Mouse (Mus musculus) E14TG2a.4 (cell line): ENCODE data around the gene Gm38394.
"Not testable (repeated sequence)": the region's sequence is repeated elsewhere in the genome, so short reads cannot be mapped to it uniquely, and the experiment has no call there.

Experiments used
- H3K27me3 ChIP-seq: 2 replicates; pipeline ENCODE4 v1.6.1; 2014; ENCODE audit warnings: low read length, control low read depth; ENCODE audit not compliant: insufficient read depth
- H3K36me3 ChIP-seq: 2 replicates; pipeline ENCODE4 v1.6.1; 2014; ENCODE audit warnings: low read length, control low read depth; ENCODE audit not compliant: insufficient read depth
- H3K4me1 ChIP-seq: replicated peaks from 2 replicates; pipeline ENCODE4 v1.6.1; 2014; ENCODE audit warnings: low read depth, low read length, control low read depth
- H3K4me3 ChIP-seq: replicated peaks from 2 replicates; pipeline ENCODE4 v1.5.1; 2014; ENCODE audit warnings: mild to moderate bottlenecking, low read length
- H3K9me3 ChIP-seq: 2 replicates; pipeline ENCODE4 v1.6.1; 2014; ENCODE audit warnings: low read length, control low read depth
- CTCF ChIP-seq: conservative IDR thresholded peaks from 2 replicates; pipeline ENCODE4 v1.5.1; 2014; ENCODE audit warnings: low read length
- NANOG ChIP-seq: IDR thresholded peaks from 2 replicates; pipeline ENCODE4 v1.6.1; 2014; ENCODE audit warnings: borderline replicate concordance, low read length, mixed read lengths
- POU5F1 ChIP-seq: IDR thresholded peaks from 2 replicates; pipeline ENCODE4 v1.6.1; 2014; ENCODE audit warnings: low read length, borderline replicate concordance

Gene Gm38394

GRCm38 (mm10) chr1:133670190-133670589 is 9.1 kb upstream of the Gm38394 start:
- Histone ChIP-seq H3K36me3 (peaks cover 18% of the 10 kb centered on the region), H3K4me3 (peak overlapping the region; percentile 80), H3K9me3 (no peaks in the 10 kb centered on the region), H3K27me3 (no peaks in the 10 kb centered on the region), H3K4me1 (peaks cover 50% of the 10 kb centered on the region)
- TF ChIP-seq CTCF = no peak
- TF ChIP-seq POU5F1 = no peak
- no peak for TF ChIP-seq NANOG

DNA sequence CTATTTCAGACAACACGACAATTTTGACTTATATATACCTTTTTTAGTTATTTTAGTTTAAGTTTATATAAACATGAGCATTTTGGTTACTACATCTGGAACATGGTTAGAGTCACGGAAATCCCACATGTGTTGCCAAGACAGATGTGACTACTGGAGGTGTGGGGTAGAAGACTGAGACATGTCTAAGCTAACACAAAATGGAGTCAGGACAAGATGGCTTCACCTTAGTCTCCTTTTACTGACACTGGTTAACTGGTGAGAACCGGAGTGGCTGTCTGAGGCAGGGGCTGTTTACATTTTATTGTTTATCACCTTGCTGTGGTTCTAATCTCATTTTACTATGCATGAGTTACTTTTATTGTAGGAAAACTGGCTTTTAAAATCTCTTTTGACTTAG is 7.5 kb upstream of the Gm38394 start:
- H3K4me1 ChIP-seq = peaks cover 54% of the 10 kb centered on the region
- H3K4me3 ChIP-seq = peak overlapping the region; percentile 80
- peaks cover 7% of the 10 kb centered on the region for H3K36me3 ChIP-seq
- H3K27me3 ChIP-seq = no peaks in the 10 kb centered on the region
- TF ChIP-seq NANOG = no peak
- TF ChIP-seq CTCF = no peak
- no peak for TF ChIP-seq POU5F1
- H3K9me3 ChIP-seq = no peaks in the 10 kb centered on the region

DNA sequence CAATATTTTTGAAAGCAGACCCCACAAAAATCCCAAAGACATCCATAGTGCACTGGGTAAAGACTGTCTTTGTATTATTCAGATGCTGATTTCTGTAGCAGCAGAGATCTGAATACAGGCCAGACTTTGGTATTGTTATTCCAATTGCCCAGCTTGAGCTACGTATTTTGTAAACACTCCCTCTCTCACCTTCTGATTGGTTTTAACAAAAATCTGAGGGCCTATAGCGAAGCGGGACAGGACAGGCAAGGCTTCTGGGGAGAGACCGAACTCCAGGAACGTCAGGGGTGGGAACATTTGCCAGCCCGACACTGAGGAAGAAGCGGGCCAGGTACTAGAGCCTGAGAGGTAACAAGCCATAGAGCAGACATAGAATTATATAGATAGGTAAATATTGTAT is 6.6 kb upstream of the Gm38394 start:
- TF ChIP-seq POU5F1 = peak; percentile 93
- TF ChIP-seq CTCF = no peak
- TF ChIP-seq NANOG = peak; percentile 69
- peaks cover 63% of the 10 kb centered on the region for H3K4me1 ChIP-seq
- H3K27me3 ChIP-seq = no peaks in the 10 kb centered on the region
- H3K9me3 ChIP-seq = no peaks in the 10 kb centered on the region
- H3K36me3 ChIP-seq = peaks cover 7% of the 10 kb centered on the region
- peak overlapping the region; percentile 80 for H3K4me3 ChIP-seq

- not testable (repeated sequence) for H3K27me3 ChIP-seq, H3K9me3 ChIP-seq, H3K36me3 ChIP-seq
- H3K4me1 ChIP-seq = peaks cover 56% of the 10 kb centered on the region
- H3K4me3 ChIP-seq = peak overlapping the region; percentile 82
Observed at GRCm38 (mm10) chr1:133665713-133666112, 4.6 kb upstream of the Gm38394 start.

- TF ChIP-seq NANOG (no peak), CTCF (no peak), POU5F1 (no peak)
- Histone ChIP-seq H3K4me1 (peaks cover 62% of the 10 kb centered on the region), H3K36me3 (peaks cover 14% of the 10 kb centered on the region), H3K27me3 (no peaks in the 10 kb centered on the region), H3K4me3 (peak overlapping the region; percentile 82), H3K9me3 (no peaks in the 10 kb centered on the region)
Observed at GRCm38 (mm10) chr1:133664203-133664970, 3.3 kb upstream of the Gm38394 start.

DNA sequence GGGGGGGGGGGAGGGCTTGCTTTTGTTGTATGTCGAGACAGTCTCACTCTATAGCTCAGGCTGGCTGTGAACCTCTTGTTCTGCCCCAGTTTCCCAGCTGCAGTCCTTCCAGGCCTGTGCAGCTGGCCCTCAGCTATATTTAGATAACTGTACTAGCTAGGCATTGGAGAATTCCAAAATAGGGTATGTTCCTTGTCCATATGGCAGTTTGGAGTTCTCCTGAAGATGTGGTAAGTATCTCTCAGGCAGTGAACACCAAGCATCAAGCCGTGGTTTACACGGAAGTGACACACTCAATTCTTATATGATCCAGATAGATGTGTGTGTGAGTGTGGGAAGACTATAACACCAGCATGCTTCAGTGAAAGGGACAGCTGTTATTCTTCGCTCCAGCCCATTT is 2.3 kb upstream of the Gm38394 start:
- peaks cover 23% of the 10 kb centered on the region for H3K36me3 ChIP-seq
- no peaks in the 10 kb centered on the region for H3K9me3 ChIP-seq
- TF ChIP-seq NANOG (no peak), POU5F1 (no peak), CTCF (no peak)
- H3K4me1 ChIP-seq = peaks cover 72% of the 10 kb centered on the region
- peak overlapping the region; percentile 82 for H3K4me3 ChIP-seq
- no peaks in the 10 kb centered on the region for H3K27me3 ChIP-seq

GRCm38 (mm10) chr1:133662941-133663340 is 1.8 kb upstream of the Gm38394 start:
- no peak for TF ChIP-seq CTCF
- no peak for TF ChIP-seq NANOG
- no peak for TF ChIP-seq POU5F1

DNA sequence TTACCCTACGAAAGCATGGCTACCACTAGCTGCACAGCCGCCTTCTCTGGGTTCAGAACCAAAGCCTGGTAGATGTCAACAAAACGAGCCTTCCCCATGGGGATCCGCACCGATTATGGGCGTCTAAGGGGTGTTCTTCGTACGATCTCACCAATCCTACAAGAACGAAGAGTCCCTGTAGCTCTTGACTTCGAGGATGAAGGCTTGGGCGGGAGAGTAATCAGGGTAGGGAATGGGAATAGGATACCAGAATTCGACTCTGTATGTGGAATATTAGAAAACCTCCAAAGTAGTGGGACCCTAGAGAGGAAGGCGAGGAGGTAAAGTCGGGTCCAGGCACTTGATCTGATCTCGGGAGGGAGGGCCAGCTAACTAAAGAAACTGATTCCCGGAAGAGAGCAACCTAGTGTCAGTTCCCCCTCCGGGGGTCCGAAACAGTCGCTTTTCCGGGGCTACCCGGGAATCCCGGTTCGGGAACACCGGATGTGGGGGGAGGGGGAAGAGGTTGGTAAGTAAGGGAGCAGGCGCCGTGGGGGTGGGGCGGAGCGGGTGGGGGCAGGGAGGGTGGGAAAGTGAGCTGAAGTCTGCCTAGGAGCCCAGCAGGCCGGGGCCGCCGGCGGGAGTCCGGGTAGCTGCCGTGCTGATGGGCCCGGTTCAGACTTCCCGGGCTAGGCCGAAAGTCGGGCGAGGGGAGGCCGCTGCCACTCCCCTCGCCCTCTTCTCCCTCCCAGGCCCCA is 484 bp downstream of the Gm38394 start, which contains the start of gene Zbed6:
Zbed6 (minus strand) TSS at position 420 of the 737 bp plus-strand sequence.
- no peaks in the 10 kb centered on the region for H3K9me3 ChIP-seq
- H3K36me3 ChIP-seq = peaks cover 48% of the 10 kb centered on the region
- H3K4me1 ChIP-seq = peaks cover 84% of the 10 kb centered on the region
- H3K4me3 ChIP-seq = peak within 1 kb of the TSS; percentile 90
- TF ChIP-seq CTCF = no peak
- TF ChIP-seq NANOG = no peak
- TF ChIP-seq POU5F1 = no peak
- no peaks in the 10 kb centered on the region for H3K27me3 ChIP-seq

More at GRCm38 (mm10) chr1:133662941-133663340, 1.8 kb upstream of the Gm38394 start:
- H3K36me3 ChIP-seq = peaks cover 28% of the 10 kb centered on the region
- H3K9me3 ChIP-seq = no peaks in the 10 kb centered on the region
- peaks cover 77% of the 10 kb centered on the region for H3K4me1 ChIP-seq
- no peaks in the 10 kb centered on the region for H3K27me3 ChIP-seq
- no peak overlapping the region for H3K4me3 ChIP-seq

DNA sequence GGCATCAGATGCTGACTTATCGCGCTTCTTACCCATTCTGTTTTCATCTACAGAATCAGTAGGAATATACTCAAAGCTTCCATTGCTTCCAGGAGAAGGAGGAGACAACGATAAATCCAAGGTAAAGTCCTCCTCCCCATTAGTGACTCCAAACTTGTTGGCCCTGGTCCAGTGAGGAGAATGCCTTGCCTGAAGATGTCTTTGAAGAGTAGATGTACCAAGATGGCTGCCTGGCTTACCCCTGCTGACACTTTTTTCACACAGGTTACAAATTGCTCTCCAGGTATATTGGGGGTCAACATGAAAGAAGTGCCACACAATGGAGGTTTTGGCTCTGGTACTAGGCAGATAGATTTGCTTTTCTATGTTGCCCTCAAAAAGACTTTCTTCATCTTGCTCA is 2.2 kb downstream of the Gm38394 start:
- TF ChIP-seq CTCF = no peak
- Histone ChIP-seq H3K9me3 (no peaks in the 10 kb centered on the region), H3K4me3 (peak overlapping the region; percentile 90), H3K4me1 (peaks cover 77% of the 10 kb centered on the region), H3K36me3 (peaks cover 59% of the 10 kb centered on the region), H3K27me3 (no peaks in the 10 kb centered on the region)
